Mouse (Mus musculus) stomach, postnatal 0 days (tissue): ENCODE results near the gene Fgfr2. TPM values are rescaled to one million over a fixed set of nuclear protein-coding genes. Genes with fewer than 3 reads are reported as not detected.

ENCODE experiments used
- ATAC-seq: fragments of 200-750 bp; cut with Nextera tagmentation; 2 replicates; pipeline ENCODE4 v1.8.0; 2017; ENCODE audit not compliant: low FRiP score, low TSS enrichment
- DNase-seq: peaks from one replicate; pipeline ENCODE4 v3.0.0-alpha.2; 2016; ENCODE audit warnings: low spot score
- H3K27ac ChIP-seq: fragments of 300-500 bp; sonication (generic); replicated peaks from 2 replicates; pipeline ENCODE4 v1.5.1; 2014; ENCODE audit warnings: mild to moderate bottlenecking, control low read depth
- H3K27me3 ChIP-seq: fragments of 300-500 bp; sonication (generic); 2 replicates; pipeline ENCODE4 v1.6.1; 2014; ENCODE audit warnings: low read length; ENCODE audit not compliant: control insufficient read depth, insufficient read depth
- H3K36me3 ChIP-seq: fragments of 300-500 bp; sonication (generic); 2 replicates; pipeline ENCODE4 v1.6.1; 2014; ENCODE audit warnings: low read length, mixed read lengths; ENCODE audit not compliant: control insufficient read depth, insufficient read depth
- H3K4me1 ChIP-seq: fragments of 300-500 bp; sonication (generic); replicated peaks from 2 replicates; pipeline ENCODE4 v1.6.1; 2014; ENCODE audit warnings: antibody characterized with exemption; ENCODE audit not compliant: control insufficient read depth, insufficient read depth
- H3K4me2 ChIP-seq: fragments of 300-500 bp; sonication (generic); replicated peaks from 2 replicates; pipeline ENCODE4 v1.6.1; 2014; ENCODE audit warnings: low read depth, mild to moderate bottlenecking, control low read depth, moderate library complexity
- H3K4me3 ChIP-seq: fragments of 300-500 bp; sonication (generic); 2 replicates; pipeline ENCODE4 v1.5.1; 2014; ENCODE audit warnings: low read depth, low read length, control low read depth
- H3K9ac ChIP-seq: fragments of 300-500 bp; sonication (generic); 2 replicates; pipeline ENCODE4 v1.6.1; 2014; ENCODE audit warnings: mild to moderate bottlenecking, low read length, control low read depth, mixed read lengths
- H3K9me3 ChIP-seq: fragments of 300-500 bp; sonication (generic); 2 replicates; pipeline ENCODE4 v1.6.1; 2016; ENCODE audit warnings: low read length; ENCODE audit not compliant: control insufficient read depth
- CTCF ChIP-seq: IDR thresholded peaks from 2 replicates; pipeline ENCODE4 v1.5.1; 2016; ENCODE audit warnings: antibody characterized with exemption, low read depth, mild to moderate bottlenecking, moderate library complexity
- EP300 ChIP-seq: optimal IDR thresholded peaks from 2 replicates; pipeline ENCODE3; 2016; ENCODE audit warnings: antibody characterized with exemption
- WGBS: fragments of 180-500 bp; shearing (Covaris S2); extraction: QIAGEN DNeasy Blood & Tissue Kit; methylation state at CpG from one replicate; pipeline ENCODE4 v1.1.7; 2014; 5-methylcytosine and 5-hydroxymethylcytosine counted together
- polyA plus RNA-seq: library from polyadenylated mRNA; unstranded; fragments of >200 nt; fragmentation: Nextera tagmentation; extraction: Ambion mirVana; gene quantifications from 2 replicates; pipeline ENCODE4 v1.2.1, GENCODE M21; 2015

Fgfr2 gene
- polyA plus RNA-seq, 1 experiment from 2014 or later: 60.8 TPM

- Histone ChIP-seq H3K9ac (peak within 1 kb of the TSS; percentile 95), H3K27ac (peak within 1 kb of the TSS; percentile 99), H3K4me2 (peak within 1 kb of the TSS; percentile 82), H3K36me3 (no peaks in the 10 kb centered on the region), H3K4me3 (peak within 1 kb of the TSS; percentile 90), H3K27me3 (no peaks in the 10 kb centered on the region), H3K4me1 (no peaks in the 10 kb centered on the region), H3K9me3 (no peaks in the 10 kb centered on the region)
- WGBS: 9% methylated on average over 20 of the region's 20 CpGs
- ATAC-seq (no peak), DNase-seq (no peak)
- TF ChIP-seq EP300: no peak
- TF ChIP-seq CTCF: no peak
Measured at GRCm38 (mm10) chr7:130520049-130520425, 2603.1 kb downstream of the Fgfr2 start, which contains the start of gene Ate1. Gene Ate1 (minus strand): TSS chr7:130520369.

- H3K4me3 ChIP-seq: peak overlapping the region; percentile 90
- H3K27me3 ChIP-seq: no peaks in the 10 kb centered on the region
- under 1% methylated on average over 75 of the region's 90 CpGs for WGBS
- ATAC-seq (peak; percentile 97), DNase-seq (peak; percentile 97)
- no peaks in the 10 kb centered on the region for H3K9me3 ChIP-seq
- no peaks in the 10 kb centered on the region for H3K4me1 ChIP-seq
- H3K9ac ChIP-seq: peak overlapping the region; percentile 95
- H3K27ac ChIP-seq: peak overlapping the region; percentile 99
- TF ChIP-seq CTCF (peak; percentile 9; the same call in 1 of the 2 replicates), EP300 (peak; percentile 2)
- no peaks in the 10 kb centered on the region for H3K36me3 ChIP-seq
- peak overlapping the region; percentile 82 for H3K4me2 ChIP-seq
Measured at GRCm38 (mm10) chr7:130519096-130520048, 2603.8 kb downstream of the Fgfr2 start.

GRCm38 (mm10) chr7:130518213-130519095, 2604.7 kb downstream of the Fgfr2 start:
- peak overlapping the region; percentile 95 for H3K9ac ChIP-seq
- TF ChIP-seq CTCF (no peak), EP300 (no peak)
- H3K27ac ChIP-seq: peak overlapping the region; percentile 99
- 19% methylated on average over 26 of the region's 26 CpGs for WGBS
- no peak for DNase-seq
- no peaks in the 10 kb centered on the region for H3K27me3 ChIP-seq
- 0 out of 2 replicates have a peak, but pooled peaks cover 3% of the 10 kb centered on the region for H3K36me3 ChIP-seq
- H3K4me3 ChIP-seq: peak overlapping the region; percentile 90
- no peaks in the 10 kb centered on the region for H3K9me3 ChIP-seq
- H3K4me1 ChIP-seq: no peaks in the 10 kb centered on the region
- ATAC-seq: no peak
- H3K4me2 ChIP-seq: peak overlapping the region; percentile 82

DNA sequence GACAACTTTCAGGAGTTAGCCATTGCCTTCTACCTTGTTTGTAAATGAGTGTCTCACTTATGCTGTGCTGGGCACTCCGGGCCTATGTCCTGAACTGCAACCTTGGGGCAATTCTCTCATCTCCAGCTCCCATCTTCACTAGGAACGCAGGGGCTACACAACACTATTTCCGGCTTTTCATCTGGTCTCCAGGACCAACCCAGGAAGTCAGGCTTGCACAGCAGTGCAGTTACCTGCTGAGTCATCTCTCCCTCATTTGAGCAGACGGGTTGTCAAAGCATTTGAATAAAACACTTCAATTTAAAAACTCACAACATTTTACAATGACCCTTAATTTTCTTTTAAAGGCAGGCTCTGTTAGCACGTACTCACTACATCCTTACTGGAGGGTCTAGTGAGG, 2612.9 kb downstream of the Fgfr2 start:
- TF ChIP-seq EP300: no peak
- TF ChIP-seq CTCF: no peak
- DNase-seq: no peak
- no peak for ATAC-seq
- no peaks in the 10 kb centered on the region for H3K4me1 ChIP-seq
- H3K4me2 ChIP-seq: no peak overlapping the region
- H3K36me3 ChIP-seq: peaks cover 9% of the 10 kb centered on the region; the same call in 1 of the 2 replicates
- WGBS: 90% methylated on average over 5 of the region's 5 CpGs
- no peaks in the 10 kb centered on the region for H3K9me3 ChIP-seq
- H3K27me3 ChIP-seq: no peaks in the 10 kb centered on the region
- no peak overlapping the region for H3K27ac ChIP-seq
- H3K9ac ChIP-seq: no peak overlapping the region
- no peak overlapping the region for H3K4me3 ChIP-seq

DNA sequence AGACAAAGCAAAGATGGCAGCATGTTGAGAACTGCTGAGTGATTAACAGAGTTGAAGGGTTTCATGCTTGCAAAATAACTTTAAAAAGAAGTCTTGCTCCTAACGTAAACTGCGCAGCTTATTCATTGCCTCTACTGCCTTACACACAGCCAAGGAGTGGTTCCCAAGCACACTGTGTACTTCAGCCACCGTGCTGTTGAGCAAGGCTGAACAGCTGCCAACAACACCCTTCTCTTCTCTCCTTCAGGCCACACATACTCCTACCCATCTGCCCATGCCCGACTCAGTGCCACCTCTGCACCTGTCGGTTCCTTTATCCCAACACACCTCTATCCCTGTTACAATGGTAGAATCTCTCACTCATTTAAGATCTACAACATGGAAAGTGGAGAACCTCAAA, 2620.1 kb downstream of the Fgfr2 start:
- H3K4me3 ChIP-seq: no peak overlapping the region
- no peak overlapping the region for H3K9ac ChIP-seq
- no peak for ATAC-seq
- H3K9me3 ChIP-seq: no peaks in the 10 kb centered on the region
- WGBS: 89% methylated on average over 5 of the region's 5 CpGs
- no peak for DNase-seq
- no peak overlapping the region for H3K27ac ChIP-seq
- no peaks in the 10 kb centered on the region for H3K4me1 ChIP-seq
- H3K4me2 ChIP-seq: no peak overlapping the region
- no peaks in the 10 kb centered on the region for H3K27me3 ChIP-seq
- H3K36me3 ChIP-seq: peaks cover 13% of the 10 kb centered on the region
- no peak for TF ChIP-seq CTCF
- no peak for TF ChIP-seq EP300
